Mouse (Mus musculus) E14TG2a.4 (cell line): ENCODE results near the gene E330034G19Rik.

ENCODE experiments used
- H3K27me3 ChIP-seq: 2 replicates; pipeline ENCODE4 v1.6.1; 2014; ENCODE audit warnings: low read length, control low read depth; ENCODE audit not compliant: insufficient read depth
- H3K36me3 ChIP-seq: 2 replicates; pipeline ENCODE4 v1.6.1; 2014; ENCODE audit warnings: low read length, control low read depth; ENCODE audit not compliant: insufficient read depth
- H3K4me1 ChIP-seq: replicated peaks from 2 replicates; pipeline ENCODE4 v1.6.1; 2014; ENCODE audit warnings: low read depth, low read length, control low read depth
- H3K4me3 ChIP-seq: replicated peaks from 2 replicates; pipeline ENCODE4 v1.5.1; 2014; ENCODE audit warnings: mild to moderate bottlenecking, low read length
- H3K9me3 ChIP-seq: 2 replicates; pipeline ENCODE4 v1.6.1; 2014; ENCODE audit warnings: low read length, control low read depth
- CTCF ChIP-seq: conservative IDR thresholded peaks from 2 replicates; pipeline ENCODE4 v1.5.1; 2014; ENCODE audit warnings: low read length
- NANOG ChIP-seq: IDR thresholded peaks from 2 replicates; pipeline ENCODE4 v1.6.1; 2014; ENCODE audit warnings: borderline replicate concordance, low read length, mixed read lengths
- POU5F1 ChIP-seq: IDR thresholded peaks from 2 replicates; pipeline ENCODE4 v1.6.1; 2014; ENCODE audit warnings: low read length, borderline replicate concordance

The E330034G19Rik gene

GRCm38 (mm10) chr14:24292914-24293313 is at the start of gene E330034G19Rik:
TSS of gene E330034G19Rik (plus strand) at chr14:24293214.
- no peaks in the 10 kb centered on the region for H3K36me3 ChIP-seq
- H3K4me1 ChIP-seq = no peaks in the 10 kb centered on the region
- H3K9me3 ChIP-seq = peaks cover 4% of the 10 kb centered on the region; the same call in 1 of the 2 replicates
- no peaks in the 10 kb centered on the region for H3K27me3 ChIP-seq
- TF ChIP-seq POU5F1 = no peak
- TF ChIP-seq CTCF = no peak
- TF ChIP-seq NANOG = no peak
- no peak within 1 kb of the TSS for H3K4me3 ChIP-seq

DNA sequence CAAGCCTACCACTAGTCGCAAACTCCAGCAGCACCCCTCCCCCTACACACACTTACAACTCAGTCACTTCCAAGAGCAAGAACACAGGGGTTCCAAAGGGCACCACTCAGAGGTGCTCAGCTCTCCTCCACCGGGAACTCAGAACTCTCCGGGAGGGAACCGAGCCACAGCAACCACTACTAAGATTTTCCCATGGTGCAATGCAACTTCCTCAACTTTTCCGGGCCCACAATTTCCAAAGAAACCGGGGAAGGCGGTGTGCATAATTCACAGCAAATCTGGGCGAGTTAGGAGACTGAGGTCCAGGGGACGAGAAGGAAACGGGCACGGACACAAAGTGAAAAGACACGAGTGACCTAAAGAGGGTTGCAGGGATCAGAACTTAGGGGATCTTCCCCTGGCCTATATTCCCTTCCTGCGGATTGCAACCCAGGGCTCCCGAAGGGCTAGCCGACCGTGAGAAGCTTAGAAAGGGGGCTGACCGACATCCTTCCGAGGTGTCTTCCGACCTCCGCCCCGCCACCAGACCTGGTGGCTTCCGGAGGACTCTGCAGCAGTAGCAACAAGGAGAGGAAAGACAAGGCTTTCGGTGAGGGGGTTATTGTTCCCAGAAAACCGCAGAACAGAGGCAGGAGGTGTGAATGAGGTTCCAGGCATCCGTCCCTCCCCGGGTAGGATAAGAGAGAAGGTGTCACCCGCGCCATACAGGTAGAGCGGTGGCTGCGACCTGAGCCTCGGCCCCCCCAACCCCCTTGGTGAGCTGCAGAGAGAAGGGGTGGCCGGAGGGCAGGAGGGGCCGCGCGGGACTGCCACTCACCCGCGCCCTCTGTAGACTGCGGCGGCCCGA is 48.5 kb upstream of the E330034G19Rik start:
- TF ChIP-seq POU5F1 (no peak), CTCF (no peak), NANOG (no peak)
- H3K36me3 ChIP-seq = peaks cover 22% of the 10 kb centered on the region
- peak overlapping the region; percentile 84 for H3K4me3 ChIP-seq
- H3K27me3 ChIP-seq = peaks cover 41% of the 10 kb centered on the region
- peaks cover 65% of the 10 kb centered on the region for H3K4me1 ChIP-seq
- H3K9me3 ChIP-seq = no peaks in the 10 kb centered on the region

DNA sequence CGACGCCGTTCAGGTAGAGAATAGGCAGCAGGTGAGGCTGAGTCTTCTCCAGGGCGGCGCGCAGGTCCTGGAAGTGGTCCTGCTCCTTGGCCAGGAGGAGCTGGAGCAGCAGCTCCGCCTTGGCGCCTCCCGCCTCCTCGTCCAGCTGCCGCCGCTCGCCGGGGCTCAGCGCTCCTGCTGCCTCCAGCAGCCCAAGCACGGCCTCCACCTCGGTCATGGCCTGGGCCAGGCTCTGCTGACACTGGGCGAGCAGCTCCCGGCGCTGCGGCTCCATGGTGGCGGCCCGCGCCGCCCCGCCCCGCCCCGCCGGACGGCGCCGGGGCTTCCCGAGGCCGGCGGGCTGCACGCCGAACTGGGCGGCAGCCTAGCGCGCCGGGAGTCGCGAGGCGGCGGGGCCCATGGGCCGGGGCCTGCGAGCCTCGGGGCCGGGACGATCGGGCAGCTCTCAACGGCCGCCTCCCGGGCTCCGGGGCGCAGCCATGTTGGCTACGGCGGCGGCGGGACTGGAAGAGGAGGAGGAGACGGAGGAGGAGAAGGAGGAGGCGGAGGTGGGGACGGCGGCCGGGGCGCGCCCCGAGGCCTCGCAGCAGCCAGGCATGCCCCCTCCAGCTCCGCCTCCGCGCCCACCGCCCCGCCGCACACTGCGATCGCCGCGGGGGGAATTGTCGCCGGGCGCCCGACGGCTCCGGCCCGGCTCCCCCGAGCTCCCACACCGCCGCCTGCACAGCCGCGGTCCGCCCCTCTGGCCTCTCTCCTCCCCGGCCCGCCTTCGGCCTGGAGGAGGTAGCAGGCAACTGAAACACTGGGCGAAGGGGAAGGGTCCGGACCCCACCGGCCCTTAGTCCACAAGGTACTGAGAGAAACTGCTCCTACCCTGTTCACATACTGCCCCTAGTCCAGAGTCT is 47.6 kb upstream of the E330034G19Rik start, which contains the start of gene Dlg5:
Gene Dlg5 (minus strand): TSS at position 744 of the 905 bp plus-strand sequence.
- Histone ChIP-seq H3K27me3 (peaks cover 41% of the 10 kb centered on the region), H3K36me3 (peaks cover 22% of the 10 kb centered on the region), H3K9me3 (no peaks in the 10 kb centered on the region), H3K4me3 (peak within 1 kb of the TSS; percentile 84), H3K4me1 (peaks cover 66% of the 10 kb centered on the region)
- TF ChIP-seq NANOG = no peak
- TF ChIP-seq POU5F1 = no peak
- TF ChIP-seq CTCF = no peak

DNA sequence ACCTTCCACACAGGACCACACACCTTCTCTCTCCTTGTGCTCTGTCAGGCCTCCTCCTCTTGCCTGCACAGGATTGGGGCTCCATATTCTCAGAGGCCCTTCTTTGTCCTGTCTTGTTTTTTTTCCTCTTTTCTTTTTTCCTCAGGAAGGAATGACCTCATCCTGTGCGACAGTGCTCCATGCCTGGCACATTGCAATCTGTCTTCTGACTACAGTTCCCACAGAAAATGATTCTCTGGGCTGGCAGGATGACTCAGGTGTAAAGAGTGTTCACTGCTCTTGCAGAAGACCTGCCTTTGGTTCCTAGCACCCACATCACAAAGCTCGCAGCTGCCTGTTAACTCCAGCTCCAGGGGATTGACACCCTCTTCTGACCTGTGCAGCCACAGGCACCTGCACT is 43.1 kb upstream of the E330034G19Rik start:
- peaks cover 24% of the 10 kb centered on the region for H3K27me3 ChIP-seq
- H3K9me3 ChIP-seq = no peaks in the 10 kb centered on the region
- TF ChIP-seq NANOG (no peak), CTCF (no peak), POU5F1 (no peak)
- no peaks in the 10 kb centered on the region for H3K36me3 ChIP-seq
- H3K4me3 ChIP-seq = no peak overlapping the region
- H3K4me1 ChIP-seq = peaks cover 68% of the 10 kb centered on the region

DNA sequence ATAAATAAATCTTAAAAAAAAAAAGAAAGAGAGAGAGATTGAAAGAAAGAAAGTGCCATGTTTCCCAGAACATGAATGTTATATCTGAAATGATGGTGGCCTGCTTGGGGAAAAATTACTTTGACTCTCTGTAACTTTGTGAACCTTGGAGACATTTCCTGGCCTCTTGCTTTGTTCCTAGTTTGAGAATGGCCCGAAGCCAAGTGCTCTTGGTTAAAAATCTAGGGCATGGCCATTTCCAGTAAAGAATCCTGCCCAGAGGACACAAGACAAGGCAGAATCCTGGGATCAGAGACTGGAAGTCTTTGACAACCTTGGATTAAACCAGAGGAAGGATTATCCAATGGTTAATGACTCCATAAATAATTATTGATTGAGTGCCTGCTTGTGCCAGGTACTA is 41.7 kb upstream of the E330034G19Rik start:
- H3K9me3 ChIP-seq = no peaks in the 10 kb centered on the region
- peaks cover 77% of the 10 kb centered on the region for H3K4me1 ChIP-seq
- no peak for TF ChIP-seq NANOG
- peaks cover 20% of the 10 kb centered on the region for H3K27me3 ChIP-seq
- no peak overlapping the region for H3K4me3 ChIP-seq
- H3K36me3 ChIP-seq = no peaks in the 10 kb centered on the region

DNA sequence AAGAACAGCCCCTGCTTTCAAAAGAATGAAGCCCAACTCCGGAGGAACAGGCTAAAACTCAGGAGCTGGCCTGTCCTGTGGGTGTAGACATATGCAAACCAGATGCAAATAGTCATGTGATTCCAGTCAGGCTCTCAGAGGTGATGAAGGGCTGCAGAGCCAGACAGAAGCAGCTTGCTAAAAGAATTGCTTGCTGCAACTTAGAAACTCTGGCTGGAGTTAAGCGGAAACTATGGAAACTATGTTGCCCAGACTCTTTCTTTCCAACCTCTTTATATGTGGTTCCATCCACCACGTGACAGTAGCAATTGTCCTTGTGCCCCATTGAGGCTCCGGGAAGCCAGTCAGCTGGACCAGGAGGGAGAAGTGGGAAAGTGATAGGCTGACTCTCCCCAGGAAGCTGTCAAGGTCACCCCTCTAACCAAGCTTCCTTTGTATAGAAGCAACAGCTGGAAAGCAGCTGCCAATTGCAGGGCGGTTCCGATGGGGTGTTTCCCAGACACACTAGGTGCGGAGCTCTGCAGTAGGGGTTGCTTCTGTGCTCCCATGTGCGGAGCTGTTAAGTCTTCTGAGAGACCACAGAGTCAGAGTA is 39.3 kb upstream of the E330034G19Rik start:
- Histone ChIP-seq H3K27me3 (no peaks in the 10 kb centered on the region), H3K9me3 (no peaks in the 10 kb centered on the region), H3K4me1 (peaks cover 74% of the 10 kb centered on the region), H3K4me3 (peak overlapping the region; percentile 53), H3K36me3 (no peaks in the 10 kb centered on the region)
- no peak for TF ChIP-seq CTCF
- TF ChIP-seq POU5F1 = no peak
- peak; percentile 47; the same call in 1 of the 2 replicates for TF ChIP-seq NANOG

DNA sequence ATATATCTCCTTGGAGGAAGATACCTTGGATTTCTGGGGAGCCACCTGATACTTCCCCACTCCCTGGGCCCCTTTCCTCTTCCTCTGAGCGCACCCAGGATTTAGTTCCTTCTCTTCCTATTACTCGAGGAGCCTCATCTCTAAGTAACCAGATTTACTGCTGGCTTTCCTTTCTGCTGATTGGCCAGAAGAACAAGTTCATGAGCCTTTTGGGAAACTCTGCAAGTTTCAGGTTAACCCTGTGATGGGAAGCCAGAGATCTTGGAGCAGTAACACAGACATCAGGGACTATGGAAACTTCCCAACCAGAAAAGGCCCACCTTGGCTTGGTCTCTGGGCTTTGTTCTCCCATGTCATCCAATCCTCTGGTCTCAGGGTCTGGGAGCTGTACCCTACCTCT is 37.1 kb upstream of the E330034G19Rik start:
- Histone ChIP-seq H3K4me3 (no peak overlapping the region), H3K9me3 (no peaks in the 10 kb centered on the region), H3K4me1 (peaks cover 55% of the 10 kb centered on the region), H3K27me3 (no peaks in the 10 kb centered on the region), H3K36me3 (no peaks in the 10 kb centered on the region)
- TF ChIP-seq CTCF (no peak), NANOG (no peak), POU5F1 (no peak)

DNA sequence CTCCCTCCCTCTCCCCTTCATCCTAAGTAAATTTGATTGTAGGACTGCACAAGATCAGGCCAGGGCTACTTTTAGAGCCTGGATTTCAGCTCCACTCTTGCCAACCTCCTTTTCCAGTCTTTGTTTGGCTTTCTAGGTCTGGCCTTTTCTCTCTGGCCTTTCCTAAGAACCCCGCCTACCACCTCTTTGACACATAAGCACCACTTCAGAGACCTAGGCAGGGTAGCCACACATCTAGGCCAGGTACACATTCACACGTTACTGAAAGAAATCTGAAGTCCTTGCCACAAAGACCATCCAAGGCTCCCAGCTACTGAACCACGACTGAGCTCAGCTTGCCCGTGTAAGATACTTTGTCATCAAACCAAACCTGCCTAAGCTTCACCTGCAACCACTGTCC is 32.6 kb upstream of the E330034G19Rik start:
- H3K9me3 ChIP-seq = no peaks in the 10 kb centered on the region
- no peak for TF ChIP-seq NANOG
- TF ChIP-seq POU5F1 = no peak
- no peak for TF ChIP-seq CTCF

More for the DNA sequence above, 32.6 kb upstream of the E330034G19Rik start:
- H3K4me1 ChIP-seq = peaks cover 26% of the 10 kb centered on the region
- no peaks in the 10 kb centered on the region for H3K27me3 ChIP-seq
- H3K36me3 ChIP-seq = no peaks in the 10 kb centered on the region
- no peak overlapping the region for H3K4me3 ChIP-seq
